ENCODE assay signal across 9 mouse cellular contexts in genomic region chrX:98701635-98702034, GRCm38 (mm10).
DNase-seq lines count a peak whose midpoint lies in the region; ATAC-seq and TF ChIP-seq lines count a peak whose summit lies in the region.
"Had no signal": no experiment of that assay in that cellular context is flagged by ENCODE, and none has a peak within 500 bp of the region (broad histone marks: within the 10 kb centered on the region; RNA-seq: fewer than 3 reads in every experiment).

No protein-coding gene starts in this region.

- H3K4me3 ChIP-seq in kidney, embryonic 15.5 days (replicated peaks) = no peak overlapping the region
- no peak overlapping the region for H3K4me3 ChIP-seq in embryonic fibroblast, embryonic 13.5 days (ENCODE audit: insufficient read depth, low read length)
- no peak overlapping the region for H3K4me3 ChIP-seq in hindbrain, embryonic 13.5 days
- no peak overlapping the region for H3K4me3 ChIP-seq in midbrain, embryonic 12.5 days
- H3K4me3 ChIP-seq: embryonic facial prominence, embryonic 12.5 days had no signal

- peak; percentile 77; the same call in 1 of the 2 replicates for TF ChIP-seq CTCF in brain, embryonic 14.5 days (IDR thresholded peaks at IDR 0.05; ENCODE audit: borderline replicate concordance, extremely low read depth, insufficient read depth, insufficient read length)
- TF ChIP-seq CTCF in embryonic fibroblast, embryonic 13.5 days (IDR thresholded peaks at IDR 0.05; ENCODE audit: borderline replicate concordance, insufficient read depth, low read length) = peak; percentile 43; the same call in 1 of the 2 replicates

- no peak overlapping the region for H3K27ac ChIP-seq in kidney, embryonic 15.5 days
- H3K27ac ChIP-seq in embryonic fibroblast, embryonic 13.5 days (ENCODE audit: insufficient read depth, low read length) = no peak overlapping the region
- H3K27ac ChIP-seq in hindbrain, embryonic 13.5 days = no peak overlapping the region
- no peak overlapping the region for H3K27ac ChIP-seq in midbrain, embryonic 12.5 days (replicated peaks)
- H3K27ac ChIP-seq: embryonic facial prominence, embryonic 12.5 days had no signal

- WGBS in kidney, embryonic 15.5 days = 16% methylated on average over 4 of the region's 4 CpGs
- WGBS in hindbrain, embryonic 13.5 days = 28% methylated on average over 4 of the region's 4 CpGs
- 21% methylated on average over 4 of the region's 4 CpGs for WGBS in midbrain, embryonic 12.5 days

- H3K4me1 ChIP-seq in kidney, embryonic 15.5 days = no peaks in the 10 kb centered on the region
- no peaks in the 10 kb centered on the region for H3K4me1 ChIP-seq in embryonic fibroblast, embryonic 13.5 days (ENCODE audit: control insufficient read depth, insufficient read depth, low read length)
- H3K4me1 ChIP-seq in hindbrain, embryonic 13.5 days (replicated peaks) = no peaks in the 10 kb centered on the region
- H3K4me1 ChIP-seq in midbrain, embryonic 12.5 days = no peaks in the 10 kb centered on the region
- H3K4me1 ChIP-seq: embryonic facial prominence, embryonic 12.5 days had no signal

- no peak for TF ChIP-seq POLR2A in brain, embryonic 14.5 days (IDR thresholded peaks at IDR 0.05; ENCODE audit: borderline replicate concordance, extremely low read depth, insufficient read depth, insufficient read length, poor library complexity, severe bottlenecking)
- no peak for TF ChIP-seq POLR2A in embryonic fibroblast, embryonic 13.5 days (IDR thresholded peaks at IDR 0.05; ENCODE audit: low read depth, low read length)

- H3K36me3 ChIP-seq in kidney, embryonic 15.5 days = no peaks in the 10 kb centered on the region
- no peaks in the 10 kb centered on the region for H3K36me3 ChIP-seq in hindbrain, embryonic 13.5 days
- H3K36me3 ChIP-seq in midbrain, embryonic 12.5 days = no peaks in the 10 kb centered on the region
- H3K36me3 ChIP-seq: embryonic facial prominence, embryonic 12.5 days had no signal

- ATAC-seq in kidney, embryonic 15.5 days (replicated peaks; ENCODE audit: low FRiP score) = no peak; the same call in 1 of the 2 replicates
- ATAC-seq in hindbrain, embryonic 13.5 days (ENCODE audit: low FRiP score) = peak; percentile 65; the same call in 1 of the 2 replicates
- ATAC-seq in midbrain, embryonic 12.5 days (ENCODE audit: low FRiP score, low read depth) = peak; percentile 54; the same call in 1 of the 2 replicates

- no peaks in the 10 kb centered on the region for H3K9me3 ChIP-seq in kidney, embryonic 15.5 days (replicated peaks)
- no peaks in the 10 kb centered on the region for H3K9me3 ChIP-seq in hindbrain, embryonic 13.5 days
- H3K9me3 ChIP-seq in midbrain, embryonic 12.5 days = no peaks in the 10 kb centered on the region
- H3K9me3 ChIP-seq: embryonic facial prominence, embryonic 12.5 days had no signal

- H3K9ac ChIP-seq in kidney, embryonic 15.5 days = no peak overlapping the region
- H3K9ac ChIP-seq in hindbrain, embryonic 13.5 days = no peak overlapping the region
- H3K9ac ChIP-seq in midbrain, embryonic 12.5 days (replicated peaks) = no peak overlapping the region
- H3K9ac ChIP-seq: embryonic facial prominence, embryonic 12.5 days had no signal

- no peak overlapping the region for H3K4me2 ChIP-seq in kidney, embryonic 15.5 days
- H3K4me2 ChIP-seq in hindbrain, embryonic 13.5 days = no peak overlapping the region
- no peak overlapping the region for H3K4me2 ChIP-seq in midbrain, embryonic 12.5 days (replicated peaks)
- H3K4me2 ChIP-seq: embryonic facial prominence, embryonic 12.5 days had no signal

- H3K27me3 ChIP-seq in kidney, embryonic 15.5 days = peaks cover 15% of the 10 kb centered on the region; the same call in 1 of the 2 replicates
- no peaks in the 10 kb centered on the region for H3K27me3 ChIP-seq in hindbrain, embryonic 13.5 days
- no peaks in the 10 kb centered on the region for H3K27me3 ChIP-seq in midbrain, embryonic 12.5 days
- H3K27me3 ChIP-seq: embryonic facial prominence, embryonic 12.5 days had no signal

- DNase-seq in kidney, adult 11 months = peak; percentile 24
- DNase-seq in brain, embryonic 14.5 days (ENCODE audit: low read depth) = peak; percentile 86
- peak; percentile 3 to 16 for DNase-seq in left cerebral cortex, adult 8-10 months (ENCODE audit: low spot score in 2 of 2)
- DNase-seq in spleen, postnatal 36 days (ENCODE audit: low spot score in 2 of 2) = peak; percentile 2

Comparison
In these comparisons a context has a peak if more than half of its experiments do, and no peak if none do; other contexts are left out.
1. DNase-seq: peak in every context shown above with its lines; median percentile 86 in brain, embryonic 14.5 days; 24 in kidney, adult 11 months; 10 in left cerebral cortex, adult 8-10 months; 2 in spleen, postnatal 36 days.